Mouse (Mus musculus): ENCODE results near the gene Map4k4.
A peak's percentile ranks its signal among the peaks of the same experiment; 100 is the strongest.

The Map4k4 gene

GRCm38 (mm10) chr1:39936332-39936802 lies 35.7 kb downstream of the Map4k4 start:
- DNase-seq (ENCODE audit: low spot score) = peak; percentile 82

GRCm38 (mm10) chr1:39936934-39937333 lies 36.2 kb downstream of the Map4k4 start:
- no peak for DNase-seq (ENCODE audit: low spot score)

GRCm38 (mm10) chr1:39937609-39938008 lies 36.9 kb downstream of the Map4k4 start:
- no peak for DNase-seq (ENCODE audit: low spot score)

GRCm38 (mm10) chr1:39939401-39939800 lies 38.7 kb downstream of the Map4k4 start:
- DNase-seq (ENCODE audit: low spot score) = no peak

- no peak for DNase-seq (ENCODE audit: low spot score)
These were observed 39.6 kb downstream of the Map4k4 start for GRCm38 (mm10) chr1:39940342-39940741.

GRCm38 (mm10) chr1:39941237-39942179 lies 40.8 kb downstream of the Map4k4 start:
- DNase-seq (ENCODE audit: low spot score) = peak; percentile 39

- DNase-seq (ENCODE audit: low spot score) = no peak
These were observed 42.2 kb downstream of the Map4k4 start for GRCm38 (mm10) chr1:39942935-39943334.

- DNase-seq (ENCODE audit: low spot score) = no peak
These were observed 43.7 kb downstream of the Map4k4 start for GRCm38 (mm10) chr1:39944306-39944971.

- no peak for DNase-seq (ENCODE audit: low spot score)
These were observed 44.2 kb downstream of the Map4k4 start for GRCm38 (mm10) chr1:39944972-39945323.

GRCm38 (mm10) chr1:39946391-39946790 lies 45.7 kb downstream of the Map4k4 start:
- no peak for DNase-seq (ENCODE audit: low spot score)

GRCm38 (mm10) chr1:39947179-39947578 lies 46.5 kb downstream of the Map4k4 start:
- no peak for DNase-seq (ENCODE audit: low spot score)

- DNase-seq (ENCODE audit: low spot score) = no peak
These were observed 47.1 kb downstream of the Map4k4 start for GRCm38 (mm10) chr1:39947701-39948359.

- DNase-seq (ENCODE audit: low spot score) = no peak
These were observed 48.5 kb downstream of the Map4k4 start for GRCm38 (mm10) chr1:39949205-39949604.

- no peak for DNase-seq (ENCODE audit: low spot score)
These were observed 49.2 kb downstream of the Map4k4 start for GRCm38 (mm10) chr1:39949790-39950462.

- no peak for DNase-seq (ENCODE audit: low spot score)
These were observed 49.9 kb downstream of the Map4k4 start for GRCm38 (mm10) chr1:39950590-39950989.

GRCm38 (mm10) chr1:39954652-39955051 lies 53.9 kb downstream of the Map4k4 start:
- no peak for DNase-seq (ENCODE audit: low spot score)

- no peak for DNase-seq (ENCODE audit: low spot score)
These were observed 56.0 kb downstream of the Map4k4 start for GRCm38 (mm10) chr1:39956712-39957111.

- no peak for DNase-seq (ENCODE audit: low spot score)
These were observed 57.3 kb downstream of the Map4k4 start for GRCm38 (mm10) chr1:39957981-39958380.

GRCm38 (mm10) chr1:39960623-39961022 lies 59.9 kb downstream of the Map4k4 start:
- no peak for DNase-seq (ENCODE audit: low spot score)

- no peak for DNase-seq (ENCODE audit: low spot score)
These were observed 60.4 kb downstream of the Map4k4 start for GRCm38 (mm10) chr1:39961113-39961512.

- no peak for DNase-seq (ENCODE audit: low spot score)
These were observed 61.6 kb downstream of the Map4k4 start for GRCm38 (mm10) chr1:39962321-39962720.

GRCm38 (mm10) chr1:39962840-39963239 lies 62.1 kb downstream of the Map4k4 start:
- DNase-seq (ENCODE audit: low spot score) = no peak
